Mouse (Mus musculus) adrenal gland, adult 10 weeks (tissue): Measurements from ENCODE around the gene Cyp2a12. TPM values are rescaled to one million over a fixed set of nuclear protein-coding genes. Genes with fewer than 3 reads are reported as not detected.

Experiments used
- polyA plus RNA-seq: library from polyadenylated mRNA; stranded (reverse); fragments of 350-450 nt; fragmentation: Illumina TruSeq; extraction: RNeasy Lipid Tissue Mini Kit (QIAGEN cat#74804); gene quantifications from one replicate; pipeline ENCODE4 v1.2.3, GENCODE M21; 2014; ENCODE audit warnings: low read depth, low replicate concordance

Gene Cyp2a12
- not detected for polyA plus RNA-seq

DNA sequence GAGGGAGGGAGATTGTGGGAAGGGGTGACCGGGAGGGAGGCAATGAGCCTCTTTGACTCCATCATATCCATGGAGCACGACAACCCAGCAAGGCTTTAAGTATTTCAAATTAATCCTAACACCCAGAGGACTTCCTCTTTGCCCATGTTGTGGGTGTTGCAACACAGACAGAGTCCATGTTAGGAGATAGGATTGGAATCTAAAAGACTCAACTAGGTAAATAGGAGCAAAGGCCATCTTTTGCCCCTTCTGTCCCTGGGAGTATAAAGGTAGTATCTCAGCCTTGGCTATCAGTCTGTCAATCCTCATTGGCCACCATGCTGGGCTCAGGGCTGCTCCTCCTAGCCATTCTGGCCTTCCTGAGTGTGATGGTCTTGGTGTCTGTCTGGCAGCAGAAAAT, at the start of gene Cyp2a12:
Cyp2a12 (plus strand) TSS at position 293 of the 400 bp plus-strand sequence.

Other genes with a start within 250 kb of the Cyp2a12 start
- not detected for gene Cyp2g1, start 220.2 kb upstream of the Cyp2a12 start, polyA plus RNA-seq
- gene Cyp2a5, start 193.8 kb upstream of the Cyp2a12 start, polyA plus RNA-seq = not detected
- not detected for gene Cyp2a22, start 89.7 kb upstream of the Cyp2a12 start, polyA plus RNA-seq
- 70.2 TPM for gene Cyp2f2, start 90.8 kb downstream of the Cyp2a12 start, polyA plus RNA-seq
- not detected for gene Cyp2t4, start 124.6 kb downstream of the Cyp2a12 start, polyA plus RNA-seq
- 6.1 TPM for gene Egln2, start 137.7 kb downstream of the Cyp2a12 start, polyA plus RNA-seq
- 2.9 TPM for gene Rab4b, start 149.8 kb downstream of the Cyp2a12 start, polyA plus RNA-seq
- gene Gm21983, start 152.0 kb downstream of the Cyp2a12 start, polyA plus RNA-seq = not detected
- gene Mia, start 152.1 kb downstream of the Cyp2a12 start, polyA plus RNA-seq = not detected
- gene BC024978, start 166.7 kb downstream of the Cyp2a12 start, polyA plus RNA-seq = 15.8 TPM
- 7.7 TPM for gene Snrpa, start 167.2 kb downstream of the Cyp2a12 start, polyA plus RNA-seq
- 0.58 TPM for gene Itpkc, start 199.6 kb downstream of the Cyp2a12 start, polyA plus RNA-seq
- gene Coq8b, start 203.9 kb downstream of the Cyp2a12 start, polyA plus RNA-seq = 1.8 TPM
- 0.35 TPM for gene Numbl, start 229.4 kb downstream of the Cyp2a12 start, polyA plus RNA-seq